Mouse (Mus musculus): ENCODE data around the gene Hivep2.

The Hivep2 gene

GRCm38 (mm10) chr10:14020253-14020652 lies 54.4 kb downstream of the Hivep2 start:
- DNase-seq (ENCODE audit: low spot score in 2 of 2) = no peak

- DNase-seq (ENCODE audit: low spot score in 2 of 2) = no peak
Observed at GRCm38 (mm10) chr10:14024971-14025370, 59.1 kb downstream of the Hivep2 start.

GRCm38 (mm10) chr10:14027751-14028150 lies 61.9 kb downstream of the Hivep2 start:
- no peak for DNase-seq (ENCODE audit: low spot score in 2 of 2)

- no peak for DNase-seq (ENCODE audit: low spot score in 2 of 2)
Observed at GRCm38 (mm10) chr10:14028956-14029355, 63.1 kb downstream of the Hivep2 start.

GRCm38 (mm10) chr10:14030458-14031035 lies 64.7 kb downstream of the Hivep2 start:
- DNase-seq (ENCODE audit: low spot score in 2 of 2) = no peak

- no peak for DNase-seq (ENCODE audit: low spot score in 2 of 2)
Observed at GRCm38 (mm10) chr10:14032532-14032931, 66.7 kb downstream of the Hivep2 start.

- no peak for DNase-seq (ENCODE audit: low spot score in 2 of 2)
Observed at GRCm38 (mm10) chr10:14034046-14034445, 68.2 kb downstream of the Hivep2 start.

- no peak for DNase-seq (ENCODE audit: low spot score in 2 of 2)
Observed at GRCm38 (mm10) chr10:14034790-14035189, 68.9 kb downstream of the Hivep2 start.

- DNase-seq (ENCODE audit: low spot score in 2 of 2) = no peak
Observed at GRCm38 (mm10) chr10:14035607-14036006, 69.7 kb downstream of the Hivep2 start.

- DNase-seq (ENCODE audit: low spot score in 2 of 2) = no peak
Observed at GRCm38 (mm10) chr10:14036472-14036871, 70.6 kb downstream of the Hivep2 start.

- no peak for DNase-seq (ENCODE audit: low spot score in 2 of 2)
Observed at GRCm38 (mm10) chr10:14037977-14038489, 72.2 kb downstream of the Hivep2 start.

- DNase-seq (ENCODE audit: low spot score in 2 of 2) = no peak
Observed at GRCm38 (mm10) chr10:14040716-14041470, 75.0 kb downstream of the Hivep2 start.

GRCm38 (mm10) chr10:14041606-14042005 lies 75.7 kb downstream of the Hivep2 start:
- no peak for DNase-seq (ENCODE audit: low spot score in 2 of 2)

GRCm38 (mm10) chr10:14042539-14043348 lies 76.9 kb downstream of the Hivep2 start:
- DNase-seq (ENCODE audit: low spot score in 2 of 2) = no peak

GRCm38 (mm10) chr10:14043349-14043710 lies 77.5 kb downstream of the Hivep2 start:
- DNase-seq (ENCODE audit: low spot score in 2 of 2) = no peak

- DNase-seq (ENCODE audit: low spot score in 2 of 2) = peak in 1 of 2 experiments; percentile 15
Observed at GRCm38 (mm10) chr10:14044046-14044782, 78.3 kb downstream of the Hivep2 start.

GRCm38 (mm10) chr10:14044783-14045392 lies 79.0 kb downstream of the Hivep2 start:
- DNase-seq (ENCODE audit: low spot score in 2 of 2) = no peak

- peak; percentile 32 to 44 for DNase-seq (ENCODE audit: low spot score in 2 of 2)
Observed at GRCm38 (mm10) chr10:14045745-14046144, 79.9 kb downstream of the Hivep2 start.

GRCm38 (mm10) chr10:14046171-14046651 lies 80.3 kb downstream of the Hivep2 start:
- no peak for DNase-seq (ENCODE audit: low spot score in 2 of 2)

- DNase-seq (ENCODE audit: low spot score in 2 of 2) = peak in 1 of 2 experiments; percentile 28
Observed at GRCm38 (mm10) chr10:14046935-14047334, 81.1 kb downstream of the Hivep2 start.

GRCm38 (mm10) chr10:14047661-14048060 lies 81.8 kb downstream of the Hivep2 start:
- DNase-seq (ENCODE audit: low spot score in 2 of 2) = no peak
